Mouse (Mus musculus) forebrain, embryonic 16.5 days (tissue): ENCODE results near the gene Gm9945. TPM values are rescaled to one million over a fixed set of nuclear protein-coding genes. Genes with fewer than 3 reads are reported as not detected.
A peak's percentile ranks its signal among the peaks of the same experiment; 100 is the strongest.

Source experiments
- ATAC-seq: fragments of 200-750 bp; cut with Nextera tagmentation; 2 replicates; pipeline ENCODE4 v1.8.0; 2017; ENCODE audit warnings: mild to moderate bottlenecking, moderate library complexity
- H3K27ac ChIP-seq: fragments of 300-500 bp; sonication (generic); 2 replicates; pipeline ENCODE4 v1.5.1; 2014; ENCODE audit warnings: low read length, control low read depth
- H3K27me3 ChIP-seq: fragments of 300-500 bp; sonication (generic); replicated peaks from 2 replicates; pipeline ENCODE4 v1.6.1; 2014; ENCODE audit warnings: low read length; ENCODE audit not compliant: control insufficient read depth, insufficient read depth
- H3K36me3 ChIP-seq: fragments of 300-500 bp; sonication (generic); 2 replicates; pipeline ENCODE4 v1.6.1; 2014; ENCODE audit not compliant: control insufficient read depth, insufficient read depth
- H3K4me1 ChIP-seq: fragments of 300-500 bp; sonication (generic); replicated peaks from 2 replicates; pipeline ENCODE4 v1.6.1; 2014; ENCODE audit warnings: low read length; ENCODE audit not compliant: control insufficient read depth, insufficient read depth
- H3K4me2 ChIP-seq: fragments of 300-500 bp; sonication (generic); 2 replicates; pipeline ENCODE4 v1.6.1; 2014; ENCODE audit warnings: mild to moderate bottlenecking, low read length, control low read depth
- H3K4me3 ChIP-seq: fragments of 300-500 bp; sonication (generic); replicated peaks from 2 replicates; pipeline ENCODE4 v1.5.1; 2014; ENCODE audit warnings: mild to moderate bottlenecking, low read length, control low read depth
- H3K9ac ChIP-seq: fragments of 300-500 bp; sonication (generic); replicated peaks from 2 replicates; pipeline ENCODE4 v1.6.1; 2014; ENCODE audit warnings: low read depth, low read length, control low read depth
- H3K9me3 ChIP-seq: fragments of 300-500 bp; sonication (generic); 2 replicates; pipeline ENCODE4 v1.6.1; 2016; ENCODE audit warnings: low read length; ENCODE audit not compliant: control insufficient read depth
- WGBS: fragments of 180-500 bp; shearing (Covaris S2); extraction: QIAGEN DNeasy Blood & Tissue Kit; methylation state at CpG from one replicate; pipeline ENCODE4 v1.1.7; 2014; 5-methylcytosine and 5-hydroxymethylcytosine counted together
- polyA plus RNA-seq: library from polyadenylated mRNA; unstranded; fragments of >200 nt; fragmentation: Nextera tagmentation; extraction: Ambion mirVana; gene quantifications from 2 replicates; pipeline ENCODE4 v1.2.1, GENCODE M21; 2015

Gm9945 gene
- polyA plus RNA-seq, 1 experiment from 2014 or later, result not detected

- no peaks in the 10 kb centered on the region for H3K9me3 ChIP-seq
- no peak for ATAC-seq
- H3K27ac ChIP-seq, result no peak overlapping the region
- no peak overlapping the region for H3K9ac ChIP-seq
- H3K4me1 ChIP-seq, result no peaks in the 10 kb centered on the region
- no peaks in the 10 kb centered on the region for H3K27me3 ChIP-seq
- WGBS, result 65% methylated on average over 13 of the region's 13 CpGs
- no peaks in the 10 kb centered on the region for H3K36me3 ChIP-seq
- H3K4me3 ChIP-seq, result no peak overlapping the region
- H3K4me2 ChIP-seq, result no peak overlapping the region
Measured at GRCm38 (mm10) chr11:53445562-53445961, 34.4 kb upstream of the Gm9945 start.

- 91% methylated on average over 13 of the region's 13 CpGs for WGBS
- H3K9me3 ChIP-seq, result no peaks in the 10 kb centered on the region
- H3K4me2 ChIP-seq, result no peak overlapping the region
Measured at GRCm38 (mm10) chr11:53446183-53446582, 33.8 kb upstream of the Gm9945 start.

GRCm38 (mm10) chr11:53447996-53448395 lies 32.0 kb upstream of the Gm9945 start:
- no peak overlapping the region for H3K9ac ChIP-seq
- no peak for ATAC-seq
- no peak overlapping the region for H3K4me2 ChIP-seq
- H3K4me1 ChIP-seq, result no peaks in the 10 kb centered on the region
- H3K36me3 ChIP-seq, result no peaks in the 10 kb centered on the region
- H3K27ac ChIP-seq, result no peak overlapping the region
- no peaks in the 10 kb centered on the region for H3K9me3 ChIP-seq
- WGBS, result 90% methylated on average over 8 of the region's 8 CpGs
- no peaks in the 10 kb centered on the region for H3K27me3 ChIP-seq
- H3K4me3 ChIP-seq, result no peak overlapping the region

More at GRCm38 (mm10) chr11:53446183-53446582, 33.8 kb upstream of the Gm9945 start:
- Histone ChIP-seq H3K27me3 (no peaks in the 10 kb centered on the region), H3K4me1 (no peaks in the 10 kb centered on the region), H3K36me3 (no peaks in the 10 kb centered on the region), H3K4me3 (no peak overlapping the region), H3K27ac (no peak overlapping the region), H3K9ac (no peak overlapping the region)
- ATAC-seq, result no peak

- WGBS, result 85% methylated on average over 1 of the region's 1 CpGs
- no peaks in the 10 kb centered on the region for H3K27me3 ChIP-seq
- no peak overlapping the region for H3K4me2 ChIP-seq
- ATAC-seq, result no peak
- H3K36me3 ChIP-seq, result no peaks in the 10 kb centered on the region
- no peaks in the 10 kb centered on the region for H3K9me3 ChIP-seq
- no peaks in the 10 kb centered on the region for H3K4me1 ChIP-seq
- H3K9ac ChIP-seq, result no peak overlapping the region
- H3K27ac ChIP-seq, result no peak overlapping the region
- no peak overlapping the region for H3K4me3 ChIP-seq
Measured at GRCm38 (mm10) chr11:53448529-53448928, 31.4 kb upstream of the Gm9945 start.

GRCm38 (mm10) chr11:53450070-53450705 lies 29.8 kb upstream of the Gm9945 start:
- Histone ChIP-seq H3K9ac (no peak overlapping the region), H3K4me2 (no peak overlapping the region), H3K4me3 (no peak overlapping the region), H3K9me3 (no peaks in the 10 kb centered on the region), H3K27ac (no peak overlapping the region), H3K4me1 (no peaks in the 10 kb centered on the region), H3K36me3 (no peaks in the 10 kb centered on the region), H3K27me3 (no peaks in the 10 kb centered on the region)
- WGBS, result 66% methylated on average over 15 of the region's 15 CpGs
- ATAC-seq, result no peak

GRCm38 (mm10) chr11:53451361-53451760 lies 28.6 kb upstream of the Gm9945 start:
- H3K4me2 ChIP-seq, result no peak overlapping the region
- no peak overlapping the region for H3K27ac ChIP-seq
- H3K4me1 ChIP-seq, result no peaks in the 10 kb centered on the region
- no peaks in the 10 kb centered on the region for H3K9me3 ChIP-seq
- 83% methylated on average over 2 of the region's 2 CpGs for WGBS
- no peak overlapping the region for H3K4me3 ChIP-seq
- H3K9ac ChIP-seq, result no peak overlapping the region
- ATAC-seq, result no peak
- no peaks in the 10 kb centered on the region for H3K36me3 ChIP-seq
- H3K27me3 ChIP-seq, result peaks cover 3% of the 10 kb centered on the region; the same call in 1 of the 2 replicates

GRCm38 (mm10) chr11:53452396-53452795 lies 27.6 kb upstream of the Gm9945 start:
- H3K27me3 ChIP-seq, result peaks cover 6% of the 10 kb centered on the region
- peaks cover 7% of the 10 kb centered on the region for H3K4me1 ChIP-seq
- WGBS, result 94% methylated on average over 9 of the region's 9 CpGs
- H3K27ac ChIP-seq, result no peak overlapping the region
- H3K36me3 ChIP-seq, result no peaks in the 10 kb centered on the region
- H3K4me3 ChIP-seq, result no peak overlapping the region
- no peak for ATAC-seq
- no peak overlapping the region for H3K4me2 ChIP-seq
- H3K9ac ChIP-seq, result no peak overlapping the region
- H3K9me3 ChIP-seq, result no peaks in the 10 kb centered on the region

GRCm38 (mm10) chr11:53453031-53453430 lies 26.9 kb upstream of the Gm9945 start:
- H3K36me3 ChIP-seq, result no peaks in the 10 kb centered on the region
- no peaks in the 10 kb centered on the region for H3K9me3 ChIP-seq
- H3K4me3 ChIP-seq, result no peak overlapping the region
- no peak overlapping the region for H3K9ac ChIP-seq
- ATAC-seq, result no peak
- no peak overlapping the region for H3K27ac ChIP-seq
- peaks cover 12% of the 10 kb centered on the region for H3K27me3 ChIP-seq
- peaks cover 8% of the 10 kb centered on the region for H3K4me1 ChIP-seq
- H3K4me2 ChIP-seq, result no peak overlapping the region
- 85% methylated on average over 5 of the region's 5 CpGs for WGBS

GRCm38 (mm10) chr11:53456474-53457371 lies 23.2 kb upstream of the Gm9945 start, which contains the start of the genes Gm10447 and Shroom1:
Gene Gm10447, minus strand, starts transcription at chr11:53457110.
Gene Shroom1, plus strand, starts transcription at chr11:53457205.
- Histone ChIP-seq H3K27ac (no peak within 1 kb of the TSS), H3K9me3 (no peaks in the 10 kb centered on the region), H3K4me3 (peak within 1 kb of the TSS; percentile 49), H3K27me3 (peaks cover 20% of the 10 kb centered on the region), H3K9ac (peak within 1 kb of the TSS; percentile 49), H3K4me2 (peak within 1 kb of the TSS; percentile 78), H3K36me3 (no peaks in the 10 kb centered on the region), H3K4me1 (peaks cover 8% of the 10 kb centered on the region)
- 6% methylated on average over 42 of the region's 42 CpGs for WGBS
- ATAC-seq, result peak; percentile 62
